Mouse (Mus musculus) hindbrain, embryonic 11.5 days (tissue): ENCODE data around the gene Unc79. TPM values are rescaled to one million over a fixed set of nuclear protein-coding genes. Genes with fewer than 3 reads are reported as not detected.
A peak's percentile ranks its signal among the peaks of the same experiment; 100 is the strongest.

Experiments used
- ATAC-seq: fragments of 200-750 bp; cut with Nextera tagmentation; 2 replicates; pipeline ENCODE4 v1.8.0; 2017; ENCODE audit warnings: mild to moderate bottlenecking, moderate TSS enrichment, moderate library complexity; ENCODE audit not compliant: low FRiP score
- DNase-seq: peaks from one replicate; pipeline ENCODE4 v3.0.0-alpha.2; 2015; ENCODE audit warnings: low spot score
- H3K27ac ChIP-seq: fragments of 300-500 bp; sonication (generic); 2 replicates; pipeline ENCODE4 v1.5.1; 2014; ENCODE audit warnings: mild to moderate bottlenecking, low read depth, low read length
- H3K27me3 ChIP-seq: fragments of 300-500 bp; sonication (generic); 2 replicates; pipeline ENCODE4 v1.6.1; 2014; ENCODE audit warnings: mild to moderate bottlenecking, low read length, moderate library complexity, mixed read lengths; ENCODE audit not compliant: control insufficient read depth, insufficient read depth
- H3K36me3 ChIP-seq: fragments of 300-500 bp; sonication (generic); 2 replicates; pipeline ENCODE4 v1.6.1; 2014; ENCODE audit warnings: mild to moderate bottlenecking, low read length, moderate library complexity, mixed read lengths; ENCODE audit not compliant: control insufficient read depth, insufficient read depth
- H3K4me1 ChIP-seq: fragments of 300-500 bp; sonication (generic); replicated peaks from 2 replicates; pipeline ENCODE4 v1.6.1; 2014; ENCODE audit warnings: low read length, mixed read lengths; ENCODE audit not compliant: control insufficient read depth, insufficient read depth
- H3K4me2 ChIP-seq: fragments of 300-500 bp; sonication (generic); replicated peaks from 2 replicates; pipeline ENCODE4 v1.6.1; 2014; ENCODE audit warnings: mild to moderate bottlenecking, low read depth, low read length
- H3K4me3 ChIP-seq: fragments of 300-500 bp; sonication (generic); 2 replicates; pipeline ENCODE4 v1.5.1; 2014; ENCODE audit warnings: low read depth, low read length
- H3K9ac ChIP-seq: fragments of 300-500 bp; sonication (generic); 2 replicates; pipeline ENCODE4 v1.6.1; 2014; ENCODE audit warnings: low read depth, low read length
- H3K9me3 ChIP-seq: fragments of 300-500 bp; sonication (generic); 2 replicates; pipeline ENCODE4 v1.6.1; 2016; ENCODE audit warnings: low read length; ENCODE audit not compliant: control insufficient read depth
- WGBS: fragments of 180-500 bp; shearing (Covaris S2); extraction: QIAGEN DNeasy Blood & Tissue Kit; methylation state at CpG from one replicate; pipeline ENCODE4 v1.1.7; 2014; 5-methylcytosine and 5-hydroxymethylcytosine counted together
- polyA plus RNA-seq: library from polyadenylated mRNA; unstranded; fragments of >200 nt; fragmentation: Nextera tagmentation; extraction: Ambion mirVana; gene quantifications from 2 replicates; pipeline ENCODE4 v1.2.1, GENCODE M21; 2014

Gene Unc79
- 3.7 and 4.5 TPM in 2 replicates for polyA plus RNA-seq

DNA sequence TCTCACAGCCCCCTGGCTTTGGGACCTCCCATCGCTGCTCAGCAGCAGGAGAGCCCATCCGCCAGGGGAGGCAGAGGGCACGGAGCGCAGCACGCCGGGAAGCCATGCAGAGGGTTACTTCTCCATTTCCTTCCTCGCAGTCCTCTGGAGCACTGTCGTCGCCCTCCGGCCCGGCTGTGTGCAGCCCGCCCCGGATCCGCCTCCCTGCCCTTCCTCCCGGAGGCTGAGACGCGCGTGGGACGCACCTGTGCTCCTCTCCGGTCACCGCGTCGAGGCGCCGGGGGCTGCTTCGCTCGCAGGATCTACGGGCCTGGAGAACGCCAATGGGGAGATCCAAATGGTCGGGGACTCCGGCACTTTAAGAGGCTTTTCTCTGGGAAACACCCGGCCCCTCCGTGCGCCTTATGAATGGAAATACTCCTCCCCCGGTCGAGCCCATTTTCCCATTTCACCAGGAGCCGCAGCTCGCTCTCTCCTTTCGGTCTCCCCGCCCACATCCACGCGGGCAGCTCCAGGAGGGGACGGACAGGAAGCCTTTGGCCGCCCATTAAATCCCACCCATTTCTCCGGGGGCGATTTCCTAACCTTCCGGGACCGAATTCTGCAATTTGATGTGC is at the start of gene Unc79:
Gene Unc79, plus strand, starts transcription at position 82 of the 617 bp plus-strand sequence.
- Histone ChIP-seq H3K4me1 (no peaks in the 10 kb centered on the region), H3K9me3 (no peaks in the 10 kb centered on the region), H3K4me2 (peak within 1 kb of the TSS; percentile 85), H3K36me3 (no peaks in the 10 kb centered on the region), H3K27me3 (no peaks in the 10 kb centered on the region), H3K9ac (peak within 1 kb of the TSS; percentile 70), H3K4me3 (peak within 1 kb of the TSS; percentile 61), H3K27ac (peak within 1 kb of the TSS; percentile 92)
- peak; percentile 87 for ATAC-seq
- DNase-seq, result peak; percentile 78
- 0% methylated on average over 47 of the region's 48 CpGs for WGBS

- Histone ChIP-seq H3K4me1 (no peaks in the 10 kb centered on the region), H3K9ac (no peak within 1 kb of the TSS), H3K4me3 (no peak within 1 kb of the TSS), H3K27ac (no peak within 1 kb of the TSS), H3K4me2 (no peak within 1 kb of the TSS), H3K27me3 (no peaks in the 10 kb centered on the region), H3K36me3 (no peaks in the 10 kb centered on the region), H3K9me3 (no peaks in the 10 kb centered on the region)
- no peak for ATAC-seq
- DNase-seq, result no peak
- WGBS, result 89% methylated on average over 17 of the region's 17 CpGs
Measured at GRCm38 (mm10) chr12:102899091-102899490, 49.6 kb upstream of the Unc79 start, which contains the start of gene Cox8c. Gene Cox8c, plus strand, starts transcription at chr12:102899316.

DNA sequence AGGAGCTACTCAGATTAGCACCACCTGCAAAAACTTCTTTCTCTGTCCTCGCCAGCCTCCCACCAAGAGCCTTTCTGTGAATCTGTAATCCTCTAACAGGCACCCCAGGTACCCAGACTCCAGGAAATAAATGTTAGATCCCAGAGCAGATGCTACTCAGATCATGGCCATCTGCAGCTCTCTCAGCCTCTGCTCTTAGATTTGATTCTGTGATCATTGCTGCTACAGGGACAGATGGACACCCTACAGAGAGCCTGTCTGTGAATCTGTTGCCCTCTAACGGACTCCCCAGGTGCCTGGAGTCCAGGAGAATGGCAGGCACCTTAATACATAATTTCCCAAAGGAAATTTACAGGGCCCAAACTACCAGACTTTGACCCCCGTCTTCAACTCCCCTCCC is 40.5 kb upstream of the Unc79 start:
- ATAC-seq (no peak), DNase-seq (no peak)
- H3K4me1 ChIP-seq, result no peaks in the 10 kb centered on the region
- WGBS, result 48% methylated on average over 3 of the region's 3 CpGs
- no peaks in the 10 kb centered on the region for H3K9me3 ChIP-seq
- H3K4me3 ChIP-seq, result no peak overlapping the region
- no peak overlapping the region for H3K27ac ChIP-seq
- H3K9ac ChIP-seq, result no peak overlapping the region
- H3K36me3 ChIP-seq, result no peaks in the 10 kb centered on the region
- H3K4me2 ChIP-seq, result no peak overlapping the region
- no peaks in the 10 kb centered on the region for H3K27me3 ChIP-seq

DNA sequence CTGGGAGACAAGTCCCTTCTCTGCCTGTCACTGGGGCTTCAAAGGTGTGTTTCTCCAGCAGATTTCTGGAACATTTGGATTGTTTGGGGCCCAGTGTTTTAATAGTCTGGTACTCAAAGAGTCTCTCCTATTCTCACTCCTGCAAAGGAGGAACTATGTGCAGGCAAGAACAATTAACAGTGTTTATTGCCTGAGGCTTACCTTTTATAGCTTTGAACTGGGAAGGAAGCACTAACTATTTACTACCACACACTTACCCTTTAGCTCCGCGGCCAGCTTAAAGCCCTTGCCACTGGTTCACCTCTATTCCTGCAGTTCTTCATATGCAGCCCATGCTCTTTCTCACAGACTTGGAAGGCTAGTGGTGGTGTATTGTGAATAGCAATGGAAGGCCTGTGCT is 32.6 kb upstream of the Unc79 start:
- 90% methylated on average over 2 of the region's 2 CpGs for WGBS
- H3K9me3 ChIP-seq, result no peaks in the 10 kb centered on the region
- H3K9ac ChIP-seq, result no peak overlapping the region
- DNase-seq (no peak), ATAC-seq (no peak)
- no peak overlapping the region for H3K27ac ChIP-seq
- no peak overlapping the region for H3K4me3 ChIP-seq
- no peaks in the 10 kb centered on the region for H3K4me1 ChIP-seq
- H3K36me3 ChIP-seq, result no peaks in the 10 kb centered on the region
- H3K27me3 ChIP-seq, result no peaks in the 10 kb centered on the region
- no peak overlapping the region for H3K4me2 ChIP-seq

GRCm38 (mm10) chr12:102929764-102930163 is 18.9 kb upstream of the Unc79 start:
- no peak overlapping the region for H3K4me3 ChIP-seq
- no peak for DNase-seq

GRCm38 (mm10) chr12:102930335-102930734 is 18.3 kb upstream of the Unc79 start:
- ATAC-seq (no peak), DNase-seq (no peak)
- Histone ChIP-seq H3K9ac (no peak overlapping the region), H3K9me3 (no peaks in the 10 kb centered on the region), H3K27ac (no peak overlapping the region), H3K4me2 (no peak overlapping the region), H3K4me3 (no peak overlapping the region), H3K4me1 (no peaks in the 10 kb centered on the region), H3K36me3 (no peaks in the 10 kb centered on the region), H3K27me3 (no peaks in the 10 kb centered on the region)
- WGBS, result 83% methylated on average over 1 of the region's 1 CpGs

More at GRCm38 (mm10) chr12:102929764-102930163, 18.9 kb upstream of the Unc79 start:
- no peaks in the 10 kb centered on the region for H3K27me3 ChIP-seq
- ATAC-seq, result no peak
- no peak overlapping the region for H3K9ac ChIP-seq
- no peak overlapping the region for H3K4me2 ChIP-seq
- 74% methylated on average over 4 of the region's 4 CpGs for WGBS
- H3K4me1 ChIP-seq, result no peaks in the 10 kb centered on the region
- H3K27ac ChIP-seq, result no peak overlapping the region
- H3K36me3 ChIP-seq, result no peaks in the 10 kb centered on the region
- no peaks in the 10 kb centered on the region for H3K9me3 ChIP-seq

- Histone ChIP-seq H3K9me3 (no peaks in the 10 kb centered on the region), H3K27me3 (no peaks in the 10 kb centered on the region), H3K4me2 (no peak overlapping the region), H3K27ac (no peak overlapping the region), H3K9ac (no peak overlapping the region), H3K4me3 (no peak overlapping the region), H3K36me3 (no peaks in the 10 kb centered on the region), H3K4me1 (no peaks in the 10 kb centered on the region)
- WGBS, result 91% methylated on average over 7 of the region's 7 CpGs
- DNase-seq (no peak), ATAC-seq (no peak)
Measured at GRCm38 (mm10) chr12:102930789-102931188, 17.9 kb upstream of the Unc79 start.

DNA sequence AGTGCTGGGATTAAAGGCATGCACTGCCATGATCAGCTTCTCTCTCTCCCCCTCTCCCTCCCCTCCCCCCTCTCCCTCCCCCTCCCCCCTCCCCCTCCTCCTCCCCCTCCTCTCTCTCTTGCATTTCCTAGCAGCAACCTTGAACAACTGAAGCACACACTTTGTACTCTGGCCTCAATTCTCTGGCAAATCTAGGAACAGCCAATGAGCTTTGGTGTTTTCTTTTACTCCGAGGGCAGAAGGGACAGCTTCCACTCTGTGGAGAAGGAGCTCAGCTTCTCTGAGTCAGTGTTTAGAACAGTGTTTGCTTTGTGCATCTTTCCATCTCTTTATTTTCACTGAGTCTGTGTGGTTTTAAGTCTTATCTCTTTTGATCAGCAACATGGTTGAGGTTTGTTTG is 12.8 kb upstream of the Unc79 start:
- DNase-seq (no peak), ATAC-seq (no peak)
- Histone ChIP-seq H3K9me3 (no peaks in the 10 kb centered on the region), H3K4me2 (no peak overlapping the region), H3K36me3 (no peaks in the 10 kb centered on the region), H3K27me3 (no peaks in the 10 kb centered on the region), H3K4me3 (no peak overlapping the region), H3K9ac (no peak overlapping the region), H3K4me1 (no peaks in the 10 kb centered on the region), H3K27ac (no peak overlapping the region)
- 29% methylated on average over 1 of the region's 1 CpGs for WGBS

DNA sequence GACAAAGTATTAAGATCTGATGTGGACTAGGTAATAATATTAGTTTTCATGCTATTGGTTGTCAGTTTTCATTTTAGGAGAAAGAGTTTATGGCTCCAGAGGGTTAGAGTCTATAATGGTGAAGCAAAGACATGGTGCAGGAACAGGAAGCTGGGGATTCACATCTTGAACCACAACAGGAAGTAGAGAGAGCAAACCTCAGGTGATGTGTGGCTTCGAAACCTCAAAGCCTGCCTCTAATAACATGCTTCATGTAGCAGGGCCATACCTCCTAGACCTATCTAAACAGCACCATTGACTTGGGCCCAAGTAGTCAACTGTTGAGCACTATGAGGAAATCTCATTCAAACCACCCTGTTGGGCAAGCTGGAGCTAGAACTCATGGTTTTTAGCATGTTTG is 3.1 kb upstream of the Unc79 start:
- ATAC-seq, result no peak
- no peaks in the 10 kb centered on the region for H3K9me3 ChIP-seq
- no peaks in the 10 kb centered on the region for H3K4me1 ChIP-seq
- H3K36me3 ChIP-seq, result no peaks in the 10 kb centered on the region
- no peak overlapping the region for H3K9ac ChIP-seq
- DNase-seq, result no peak
- H3K27me3 ChIP-seq, result no peaks in the 10 kb centered on the region
- no peak overlapping the region for H3K4me3 ChIP-seq
- H3K27ac ChIP-seq, result no peak overlapping the region
- no peak overlapping the region for H3K4me2 ChIP-seq
- WGBS, result 88% methylated on average over 1 of the region's 1 CpGs
